Mouse (Mus musculus): ENCODE results near the gene Cfap99.

DNA sequence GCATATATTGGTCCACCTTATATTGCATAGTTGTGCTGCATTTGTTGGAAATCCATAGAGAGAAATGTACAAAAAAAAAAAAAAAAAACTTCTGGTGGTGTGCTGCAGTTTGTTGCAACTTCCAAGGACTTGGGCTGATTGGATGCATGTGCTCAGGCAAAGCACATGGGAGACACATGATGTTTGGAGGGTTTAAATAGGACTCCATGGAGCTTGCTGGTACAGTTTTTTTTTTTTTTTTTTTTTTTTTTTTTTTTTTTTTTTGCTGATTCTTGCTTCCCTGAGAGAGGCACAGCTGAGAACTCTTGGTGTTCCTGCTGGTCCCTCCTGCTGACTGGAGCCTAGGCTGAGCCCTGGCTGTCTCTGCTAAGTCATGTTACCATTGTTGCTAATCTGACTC, 74.7 kb downstream of the Cfap99 start:
- TF ChIP-seq TBP (IDR thresholded peaks at IDR 0.05; ENCODE audit: low read depth, low read length) (no peak), ZC3H11A (IDR thresholded peaks at IDR 0.05; ENCODE audit: low read depth, low read length) (no peak), POLR2A (IDR thresholded peaks at IDR 0.05; ENCODE audit: control insufficient read depth in 1 of 2, insufficient read depth in 1 of 2, low read depth in 1 of 2, low read length in 2 of 2, poor library complexity in 1 of 2) (no peak), CTCF (IDR thresholded peaks at IDR 0.05 in 2 of 3, conservative IDR thresholded peaks at IDR 0.05 in 1 of 3; ENCODE audit: control insufficient read depth in 1 of 3, insufficient read depth in 1 of 3, low read depth in 2 of 3, low read length in 3 of 3, poor library complexity in 1 of 3, severe bottlenecking in 1 of 3) (no peak), ELF1 (IDR thresholded peaks at IDR 0.05; ENCODE audit: low read depth, low read length) (no peak), CHD2 (IDR thresholded peaks at IDR 0.05; ENCODE audit: low read length) (no peak), POLR2AphosphoS5 (IDR thresholded peaks at IDR 0.05; ENCODE audit: borderline replicate concordance, low read depth, low read length) (no peak), ZMIZ1 (IDR thresholded peaks at IDR 0.05; ENCODE audit: low read depth, low read length) (no peak), MYC (IDR thresholded peaks at IDR 0.05; ENCODE audit: low read depth, low read length) (no peak), EP300 (IDR thresholded peaks at IDR 0.05; ENCODE audit: low read depth in 1 of 2, low read length in 2 of 2) (no peak), JUND (IDR thresholded peaks at IDR 0.05; ENCODE audit: low read depth, low read length) (no peak)
